Mouse (Mus musculus) right cerebral cortex, postnatal 36 days (tissue): ENCODE results near the gene Cd200r3.

Source experiments
- DNase-seq, 2 experiments: peaks; one replicate each; pipeline ENCODE4 v3.0.0; 2022; ENCODE audit warnings: low spot score in 2 of 2, mixed read lengths in 1 of 2

Cd200r3 gene

DNA sequence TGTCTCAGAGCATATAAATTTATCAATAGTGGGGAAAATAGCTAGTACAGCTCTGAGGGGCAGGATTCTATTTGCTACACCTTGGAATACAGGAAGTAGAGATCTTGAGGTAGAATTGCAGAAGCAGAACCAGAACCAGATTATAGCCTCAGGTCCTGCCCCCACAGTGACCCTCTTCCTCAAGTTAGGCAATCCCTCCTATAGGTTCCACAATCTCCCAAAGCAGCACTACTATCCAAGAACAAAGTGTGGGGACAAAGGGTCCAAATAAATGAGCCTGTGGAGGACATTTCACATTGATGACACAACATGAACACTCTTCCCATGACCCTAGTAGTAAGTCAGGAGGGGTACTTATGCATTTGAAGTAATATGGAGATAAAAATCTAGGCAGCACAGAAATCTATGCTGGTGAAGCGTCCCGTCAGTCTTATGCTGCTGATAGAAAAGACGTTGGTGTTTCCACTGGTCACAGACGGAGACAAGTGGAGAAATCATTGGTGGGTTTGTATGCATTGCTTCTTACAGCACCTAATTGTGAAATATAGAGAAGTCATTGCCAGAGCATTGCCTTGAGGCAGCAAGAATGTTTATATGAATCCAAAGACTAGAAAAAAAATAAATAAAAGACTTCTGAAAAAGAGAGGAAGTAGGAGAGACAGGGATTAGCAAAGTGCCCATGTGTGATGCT lies 45.3 kb downstream of the Cd200r3 start:
- no peak for DNase-seq

- no peak for DNase-seq
Observed at GRCm38 (mm10) chr16:44993319-44994019, 50.0 kb downstream of the Cd200r3 start.

GRCm38 (mm10) chr16:44994206-44994953 lies 50.9 kb downstream of the Cd200r3 start:
- DNase-seq: no peak

DNA sequence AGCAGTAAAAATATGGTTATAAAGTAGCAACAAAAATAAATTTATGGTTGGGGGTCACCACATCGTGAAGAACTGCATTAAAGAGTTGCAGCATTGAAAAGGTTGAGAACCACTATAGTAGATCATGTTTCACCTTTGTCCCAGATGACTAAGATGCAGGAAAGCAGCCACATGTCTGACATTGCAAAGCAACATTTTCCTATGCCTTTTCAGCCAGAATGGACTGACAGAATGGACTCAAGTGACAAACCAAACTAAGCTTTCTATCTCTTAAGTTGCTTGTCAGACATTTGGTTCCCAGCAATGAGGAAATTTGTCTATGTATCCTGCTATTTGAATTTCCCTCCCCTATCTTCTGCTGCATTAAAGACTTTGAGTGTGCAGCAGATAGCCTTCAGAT lies 51.6 kb downstream of the Cd200r3 start:
- no peak for DNase-seq

DNA sequence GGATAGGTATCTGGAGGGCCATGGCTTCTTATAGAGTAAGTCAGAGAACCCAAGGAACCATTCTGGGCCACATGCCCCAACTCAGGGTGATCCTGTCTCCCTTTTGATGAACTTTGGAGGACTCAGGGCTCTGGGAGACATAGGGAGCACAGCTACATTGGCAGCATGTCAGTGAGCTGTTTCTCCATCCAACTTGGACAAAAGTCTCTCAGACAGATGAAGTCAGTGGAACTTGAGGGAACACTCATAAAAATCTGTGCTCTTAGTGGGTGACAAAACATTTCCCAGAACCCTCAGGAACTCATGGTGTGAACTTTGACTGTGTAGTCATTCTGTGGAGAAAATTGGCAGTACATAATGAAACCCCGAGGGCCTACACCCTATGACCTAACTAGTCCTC lies 53.2 kb downstream of the Cd200r3 start:
- DNase-seq: no peak

- DNase-seq: no peak
Observed at GRCm38 (mm10) chr16:44999537-44999936, 56.1 kb downstream of the Cd200r3 start.

GRCm38 (mm10) chr16:45004443-45004842 lies 61.0 kb downstream of the Cd200r3 start:
- DNase-seq: no peak

GRCm38 (mm10) chr16:45005280-45005679 lies 61.8 kb downstream of the Cd200r3 start:
- no peak for DNase-seq

GRCm38 (mm10) chr16:45006971-45007370 lies 63.5 kb downstream of the Cd200r3 start:
- DNase-seq: no peak

GRCm38 (mm10) chr16:45007807-45008206 lies 64.3 kb downstream of the Cd200r3 start:
- DNase-seq: no peak

- no peak for DNase-seq
Observed at GRCm38 (mm10) chr16:45009634-45010033, 66.2 kb downstream of the Cd200r3 start.

DNA sequence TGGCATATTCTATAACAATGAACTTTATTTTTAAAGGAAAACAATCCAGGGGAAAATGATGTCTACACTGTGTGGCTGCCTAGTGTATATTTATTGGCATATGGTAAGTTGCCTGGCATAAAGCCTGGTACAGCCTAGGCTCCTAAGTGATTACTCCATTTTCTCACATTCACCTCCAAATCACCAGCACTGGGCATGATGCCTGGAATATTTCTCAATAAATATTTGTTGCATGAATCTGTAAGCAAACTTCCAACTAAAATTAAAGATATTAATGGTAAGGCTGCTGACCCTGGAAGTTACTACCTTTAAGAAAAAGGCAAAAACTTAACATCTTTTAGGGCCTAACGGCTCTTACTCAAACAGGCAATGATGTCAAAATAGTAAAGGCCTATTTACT lies 72.1 kb downstream of the Cd200r3 start:
- no peak for DNase-seq

GRCm38 (mm10) chr16:45016488-45016887 lies 73.0 kb downstream of the Cd200r3 start:
- no peak for DNase-seq

- DNase-seq: no peak
Observed at GRCm38 (mm10) chr16:45018868-45019267, 75.4 kb downstream of the Cd200r3 start.

DNA sequence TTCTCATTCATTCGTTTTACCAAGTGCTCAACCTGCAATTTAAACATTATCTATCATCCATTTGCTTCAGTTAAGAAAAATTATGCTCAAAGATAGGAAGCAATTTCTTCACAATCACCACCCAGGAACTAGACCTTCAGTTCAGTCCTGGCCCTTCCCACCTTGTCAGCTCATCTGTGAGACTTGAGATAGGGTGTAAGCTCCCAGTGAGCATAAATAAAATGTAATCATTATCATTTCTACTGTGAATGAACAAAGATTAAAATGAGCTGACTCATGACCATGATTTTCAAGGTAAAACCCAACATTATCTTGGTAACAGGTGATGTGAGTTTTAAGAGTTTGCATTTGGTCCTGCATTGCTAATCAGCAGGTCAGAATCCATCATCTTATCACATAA lies 76.6 kb downstream of the Cd200r3 start:
- no peak for DNase-seq

DNA sequence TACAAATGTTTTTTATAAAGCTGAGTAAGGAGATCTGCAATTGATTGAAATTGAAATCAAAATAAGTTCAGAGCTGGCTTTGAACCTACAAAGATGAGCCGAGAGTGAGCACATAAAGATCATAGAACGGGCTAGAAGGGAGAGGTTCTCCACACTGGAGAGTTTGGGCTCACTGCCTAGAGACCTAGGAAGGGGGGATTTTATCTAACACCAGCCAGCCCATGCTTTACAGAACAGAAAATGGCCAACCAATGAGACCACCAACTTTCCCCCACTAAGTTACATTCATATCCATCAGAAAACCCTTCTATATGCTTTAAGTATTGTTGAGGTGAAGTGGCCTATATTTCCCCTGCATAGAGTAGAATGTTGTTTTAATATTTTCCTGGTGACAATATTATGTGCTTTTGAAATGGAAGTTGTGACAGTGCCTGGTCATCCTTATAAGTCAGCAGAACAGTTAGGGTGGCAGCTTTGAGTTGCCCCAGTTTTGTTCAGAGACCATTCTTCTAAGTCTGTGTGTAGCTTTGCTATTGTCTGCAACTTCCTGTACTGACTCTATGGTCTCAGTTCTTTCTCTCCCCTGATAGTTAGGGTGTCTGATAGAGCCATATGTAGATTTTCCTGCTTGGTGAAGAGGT lies 77.3 kb downstream of the Cd200r3 start:
- DNase-seq: no peak

- no peak for DNase-seq
Observed at GRCm38 (mm10) chr16:45021443-45021842, 78.0 kb downstream of the Cd200r3 start.

DNA sequence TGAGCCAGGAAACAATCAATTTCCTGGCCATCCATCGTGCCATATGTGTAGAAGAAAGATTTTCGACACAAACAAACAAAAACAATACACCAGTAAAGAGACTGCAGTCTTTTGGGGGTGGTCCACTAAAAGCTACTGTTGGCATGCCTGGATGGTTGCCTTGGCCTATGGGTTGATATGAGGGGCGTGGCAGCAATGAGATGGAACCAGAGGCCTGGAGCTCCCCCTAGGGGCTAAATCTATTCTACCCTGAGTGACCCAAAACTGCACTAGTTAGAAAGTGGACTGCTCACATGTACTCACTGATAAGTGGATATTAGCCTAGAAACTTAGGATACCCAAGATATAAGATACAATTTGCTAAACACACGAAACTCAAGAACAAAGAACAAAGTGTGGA lies 80.4 kb downstream of the Cd200r3 start:
- peak; percentile 6 to 19 for DNase-seq

DNA sequence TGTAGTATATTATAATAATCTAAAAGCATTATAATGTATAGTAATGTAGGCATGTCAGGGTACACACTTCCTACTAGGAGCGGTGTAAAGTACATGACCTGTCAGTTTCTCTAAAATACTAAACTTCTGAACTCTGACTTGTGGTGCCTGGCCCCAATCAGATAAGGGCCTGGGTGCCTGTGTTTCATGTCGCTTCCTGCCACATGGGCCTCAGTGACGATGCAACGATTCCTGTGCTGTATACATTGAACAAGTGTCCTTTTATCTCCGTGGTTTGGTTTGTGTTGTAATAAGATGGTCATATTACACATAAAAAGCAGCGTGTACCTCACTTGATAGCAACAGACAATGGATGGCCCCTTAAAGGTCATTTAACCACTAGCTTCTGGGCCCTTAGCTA lies 81.8 kb downstream of the Cd200r3 start:
- DNase-seq: no peak

DNA sequence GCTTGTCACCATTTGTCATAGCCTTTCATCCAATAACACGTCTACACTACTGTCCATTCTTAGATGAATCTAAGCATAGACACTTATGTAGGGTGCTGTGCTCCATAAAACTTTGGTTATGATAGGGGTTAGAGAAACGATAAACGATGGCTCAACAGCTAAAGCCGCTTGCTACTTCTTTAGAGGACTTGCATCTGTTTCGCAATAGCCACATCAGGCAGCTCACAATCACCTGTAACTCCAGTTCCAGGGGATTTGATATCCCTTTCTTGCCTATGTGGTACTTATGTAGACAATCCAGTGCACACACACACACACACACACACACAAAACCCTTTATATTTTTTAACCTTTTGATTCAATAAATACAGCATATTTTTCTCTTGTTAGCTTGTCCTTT lies 85.6 kb downstream of the Cd200r3 start:
- DNase-seq: no peak

DNA sequence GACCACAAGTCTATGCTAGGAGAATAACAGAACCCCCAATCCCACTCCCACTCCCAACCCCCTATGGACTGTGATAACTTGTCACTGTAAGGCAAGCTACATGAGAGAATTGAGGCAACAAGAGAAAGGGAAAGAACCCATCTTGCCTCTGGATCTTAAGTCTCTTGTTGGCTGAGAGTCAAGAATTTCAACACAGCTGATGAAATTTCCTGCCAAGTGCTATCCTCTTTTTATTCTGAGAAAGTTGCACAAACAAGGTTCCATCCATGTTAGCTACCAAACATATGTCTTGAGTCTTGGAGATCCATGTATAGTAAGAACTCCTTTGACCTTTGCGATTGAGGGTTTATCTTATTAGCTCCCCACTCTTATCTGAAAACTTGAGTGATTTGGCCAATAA lies 86.0 kb downstream of the Cd200r3 start:
- DNase-seq: no peak

GRCm38 (mm10) chr16:45030127-45030526 lies 86.6 kb downstream of the Cd200r3 start:
- no peak for DNase-seq
